Mouse (Mus musculus) testis, adult 2 months (tissue): ENCODE data around the gene Plppr1. TPM values are rescaled to one million over a fixed set of nuclear protein-coding genes. Genes with fewer than 3 reads are reported as not detected.

Source experiments
- H3K27ac ChIP-seq: fragments of 200-500 bp; 2 replicates; pipeline ENCODE4 v1.5.1; 2012; ENCODE audit warnings: low read depth, low read length; ENCODE audit not compliant: control insufficient read depth, insufficient read depth
- H3K27me3 ChIP-seq: fragments of 200-500 bp; 2 replicates; pipeline ENCODE4 v1.6.1; 2012; ENCODE audit warnings: mild to moderate bottlenecking, low read length, moderate library complexity; ENCODE audit not compliant: control insufficient read depth, insufficient read depth
- H3K36me3 ChIP-seq: fragments of 200-500 bp; 2 replicates; pipeline ENCODE4 v1.6.1; 2012; ENCODE audit warnings: mild to moderate bottlenecking, low read length; ENCODE audit not compliant: control insufficient read depth, insufficient read depth
- H3K4me1 ChIP-seq: fragments of 200-500 bp; 2 replicates; pipeline ENCODE4 v1.6.1; 2012; ENCODE audit warnings: low read length; ENCODE audit not compliant: control insufficient read depth, insufficient read depth
- H3K4me3 ChIP-seq: fragments of 200-500 bp; 2 replicates; pipeline ENCODE4 v1.5.1; 2012; ENCODE audit warnings: low read depth, mild to moderate bottlenecking, low read length, moderate library complexity, mixed read lengths; ENCODE audit not compliant: control insufficient read depth
- CTCF ChIP-seq: fragments of 200-500 bp; IDR thresholded peaks from 2 replicates; pipeline ENCODE4 v1.5.1; 2012; ENCODE audit warnings: low read depth, mild to moderate bottlenecking, inconsistent platforms, low read length, moderate library complexity; ENCODE audit not compliant: control insufficient read depth, insufficient read depth, insufficient replicate concordance
- POLR2A ChIP-seq: fragments of 200-500 bp; IDR thresholded peaks from 2 replicates; pipeline ENCODE4 v1.6.1; 2012; ENCODE audit warnings: low read depth, mild to moderate bottlenecking, inconsistent platforms, low read length, moderate library complexity; ENCODE audit not compliant: control insufficient read depth
- polyA plus RNA-seq: library from polyadenylated mRNA; depleted of rRNA; stranded (reverse); fragments of >200 nt; gene quantifications from 2 replicates; pipeline ENCODE4 v1.2.3, GENCODE M21; 2012; rRNA removed

Gene Plppr1
- polyA plus RNA-seq = not detected in 2 replicates

- no peak for TF ChIP-seq POLR2A
- TF ChIP-seq CTCF = no peak
- 0 out of 2 replicates have a peak, but pooled peaks cover 2% of the 10 kb centered on the region for H3K27me3 ChIP-seq
- peaks cover 7% of the 10 kb centered on the region; the same call in 1 of the 2 replicates for H3K4me1 ChIP-seq
- peak within 1 kb of the TSS; percentile 46 for H3K4me3 ChIP-seq
- H3K36me3 ChIP-seq = no peaks in the 10 kb centered on the region
- H3K27ac ChIP-seq = no peak within 1 kb of the TSS
Measured at GRCm38 (mm10) chr4:49059021-49059401, at the start of gene Plppr1. Gene Plppr1, plus strand, starts transcription at chr4:49059273.

GRCm38 (mm10) chr4:49016701-49017100 lies 42.4 kb upstream of the Plppr1 start:
- Histone ChIP-seq H3K4me1 (no peaks in the 10 kb centered on the region), H3K36me3 (no peaks in the 10 kb centered on the region), H3K27ac (no peak overlapping the region), H3K4me3 (no peak overlapping the region), H3K27me3 (no peaks in the 10 kb centered on the region)
- no peak for TF ChIP-seq POLR2A
- no peak for TF ChIP-seq CTCF

GRCm38 (mm10) chr4:49023221-49023620 lies 35.9 kb upstream of the Plppr1 start:
- H3K4me3 ChIP-seq = no peak overlapping the region
- H3K27me3 ChIP-seq = no peaks in the 10 kb centered on the region
- no peaks in the 10 kb centered on the region for H3K36me3 ChIP-seq
- no peak overlapping the region for H3K27ac ChIP-seq
- TF ChIP-seq POLR2A = no peak
- no peak for TF ChIP-seq CTCF
- no peaks in the 10 kb centered on the region for H3K4me1 ChIP-seq

GRCm38 (mm10) chr4:49038311-49038710 lies 20.8 kb upstream of the Plppr1 start:
- no peak for TF ChIP-seq CTCF
- no peak for TF ChIP-seq POLR2A
- no peak overlapping the region for H3K27ac ChIP-seq

GRCm38 (mm10) chr4:49039854-49040253 lies 19.2 kb upstream of the Plppr1 start:
- no peak for TF ChIP-seq CTCF
- H3K27me3 ChIP-seq = no peaks in the 10 kb centered on the region
- H3K4me1 ChIP-seq = no peaks in the 10 kb centered on the region
- H3K36me3 ChIP-seq = no peaks in the 10 kb centered on the region
- no peak overlapping the region for H3K27ac ChIP-seq
- H3K4me3 ChIP-seq = no peak overlapping the region

More at GRCm38 (mm10) chr4:49038311-49038710, 20.8 kb upstream of the Plppr1 start:
- Histone ChIP-seq H3K27me3 (no peaks in the 10 kb centered on the region), H3K36me3 (no peaks in the 10 kb centered on the region), H3K4me3 (no peak overlapping the region), H3K4me1 (no peaks in the 10 kb centered on the region)

- Histone ChIP-seq H3K4me3 (no peak overlapping the region), H3K4me1 (no peaks in the 10 kb centered on the region), H3K27me3 (no peaks in the 10 kb centered on the region), H3K27ac (no peak overlapping the region), H3K36me3 (no peaks in the 10 kb centered on the region)
- no peak for TF ChIP-seq CTCF
- no peak for TF ChIP-seq POLR2A
Measured at GRCm38 (mm10) chr4:49041655-49042054, 17.4 kb upstream of the Plppr1 start.

GRCm38 (mm10) chr4:49050628-49051027 lies 8.4 kb upstream of the Plppr1 start:
- Histone ChIP-seq H3K4me1 (no peaks in the 10 kb centered on the region), H3K4me3 (no peak overlapping the region), H3K36me3 (no peaks in the 10 kb centered on the region), H3K27ac (no peak overlapping the region), H3K27me3 (no peaks in the 10 kb centered on the region)
- no peak for TF ChIP-seq POLR2A
- no peak for TF ChIP-seq CTCF

GRCm38 (mm10) chr4:49057916-49058315 lies 1.2 kb upstream of the Plppr1 start:
- Histone ChIP-seq H3K27me3 (0 out of 2 replicates have a peak, but pooled peaks cover 2% of the 10 kb centered on the region), H3K36me3 (no peaks in the 10 kb centered on the region), H3K27ac (no peak overlapping the region), H3K4me1 (peaks cover 7% of the 10 kb centered on the region; the same call in 1 of the 2 replicates), H3K4me3 (no peak overlapping the region)
- TF ChIP-seq CTCF = no peak
- TF ChIP-seq POLR2A = no peak
